Mouse (Mus musculus): ENCODE results near the gene Zpr1. TPM values are rescaled to one million over a fixed set of nuclear protein-coding genes. Genes with fewer than 3 reads are reported as not detected.

The Zpr1 gene
- polyA plus RNA-seq, 1 experiment from 2014 or later: 60.3 TPM

Other genes starting within 250 kb of the Zpr1 start
- gene Apoa1, start 44.5 kb upstream of the Zpr1 start, polyA plus RNA-seq (2015; fragmentation: Nextera tagmentation; extraction: Ambion mirVana): 4.7 and 5.3 TPM in 2 replicates
- not detected in 2 replicates for gene Apoc3, start 37.4 kb upstream of the Zpr1 start, polyA plus RNA-seq (2015; fragmentation: Nextera tagmentation; extraction: Ambion mirVana)
- gene Apoa4, start 32.4 kb upstream of the Zpr1 start, polyA plus RNA-seq (2015; fragmentation: Nextera tagmentation; extraction: Ambion mirVana): 0.59 TPM in 1 of 2 replicates, not detected in the other
- not detected in 2 replicates for gene Apoa5, start 4.4 kb upstream of the Zpr1 start, polyA plus RNA-seq (2015; fragmentation: Nextera tagmentation; extraction: Ambion mirVana)
- 15.6 and 18.1 TPM in 2 replicates for gene Bud13, start 9.9 kb downstream of the Zpr1 start, polyA plus RNA-seq (2015; fragmentation: Nextera tagmentation; extraction: Ambion mirVana)
- gene 4931429L15Rik, start 46.9 kb downstream of the Zpr1 start, polyA plus RNA-seq (2015; fragmentation: Nextera tagmentation; extraction: Ambion mirVana): 0.13 TPM in 1 of 2 replicates, not detected in the other

Measured in hindbrain, embryonic 15.5 days (tissue).